Mouse (Mus musculus) forebrain, embryonic 14.5 days (tissue): ENCODE measurements around the gene 4833423E24Rik. TPM values are rescaled to one million over a fixed set of nuclear protein-coding genes. Genes with fewer than 3 reads are reported as not detected.

Experiments
- ATAC-seq: fragments of 200-750 bp; cut with Nextera tagmentation; 2 replicates; pipeline ENCODE4 v1.8.0; 2017; ENCODE audit warnings: mild to moderate bottlenecking, moderate library complexity
- DNase-seq: peaks from one replicate; pipeline ENCODE4 v3.0.0-alpha.2; 2015; ENCODE audit warnings: low spot score
- H3K27ac ChIP-seq: fragments of 300-500 bp; sonication (generic); 2 replicates; pipeline ENCODE4 v1.5.1; 2014; ENCODE audit warnings: low read depth, mild to moderate bottlenecking, control low read depth, low read length, moderate library complexity
- H3K27me3 ChIP-seq: fragments of 300-500 bp; sonication (generic); replicated peaks from 2 replicates; pipeline ENCODE4 v1.6.1; 2014; ENCODE audit warnings: low read length, control low read depth, mixed read lengths; ENCODE audit not compliant: control insufficient read depth, insufficient read depth
- H3K36me3 ChIP-seq: fragments of 300-500 bp; sonication (generic); 2 replicates; pipeline ENCODE4 v1.6.1; 2014; ENCODE audit warnings: low read length, control low read depth; ENCODE audit not compliant: control insufficient read depth, insufficient read depth
- H3K4me1 ChIP-seq: fragments of 300-500 bp; sonication (generic); 2 replicates; pipeline ENCODE4 v1.6.1; 2014; ENCODE audit warnings: antibody characterized with exemption, low read length, control low read depth; ENCODE audit not compliant: control insufficient read depth, insufficient read depth
- H3K4me2 ChIP-seq: fragments of 300-500 bp; sonication (generic); 2 replicates; pipeline ENCODE4 v1.6.1; 2014; ENCODE audit warnings: mild to moderate bottlenecking, control low read depth, low read length
- H3K4me3 ChIP-seq: fragments of 300-500 bp; sonication (generic); 2 replicates; pipeline ENCODE4 v1.5.1; 2014; ENCODE audit warnings: low read depth, low read length, control low read depth
- H3K9ac ChIP-seq: fragments of 300-500 bp; sonication (generic); 2 replicates; pipeline ENCODE4 v1.6.1; 2014; ENCODE audit warnings: mild to moderate bottlenecking, low read length, control low read depth, moderate library complexity
- H3K9me3 ChIP-seq: fragments of 300-500 bp; sonication (generic); replicated peaks from 2 replicates; pipeline ENCODE4 v1.6.1; 2016; ENCODE audit warnings: low read length, control low read depth, mixed read lengths; ENCODE audit not compliant: control insufficient read depth
- WGBS: fragments of 180-500 bp; shearing (Covaris S2); extraction: QIAGEN DNeasy Blood & Tissue Kit; methylation state at CpG from one replicate; pipeline ENCODE4 v1.1.7; 2014; 5-methylcytosine and 5-hydroxymethylcytosine counted together
- polyA plus RNA-seq: library from polyadenylated mRNA; unstranded; fragments of >200 nt; fragmentation: Nextera tagmentation; extraction: Ambion mirVana; gene quantifications from 2 replicates; pipeline ENCODE4 v1.2.1, GENCODE M21; 2014

4833423E24Rik gene
- polyA plus RNA-seq, 1 experiment from 2014 or later: 0.08 TPM

DNA sequence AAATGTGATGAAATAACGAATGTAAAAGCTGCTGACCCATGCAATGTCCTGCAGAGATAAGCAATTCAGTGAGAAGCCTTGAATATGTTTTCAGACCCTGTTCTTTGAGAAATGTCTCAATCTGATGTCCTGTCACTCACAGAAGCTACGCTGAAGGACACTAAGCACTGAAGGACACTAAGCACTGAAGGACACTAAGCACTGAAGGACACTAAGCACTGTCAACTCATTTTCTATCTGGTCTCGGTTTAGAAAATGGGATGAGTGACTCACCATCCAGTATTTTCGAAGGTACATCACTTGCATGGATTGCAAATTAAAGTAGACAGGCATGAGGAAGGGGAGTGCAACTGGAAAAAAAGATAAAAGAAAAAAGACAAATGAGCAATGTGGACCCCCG lies 28.4 kb downstream of the 4833423E24Rik start:
- H3K4me3 ChIP-seq: no peak overlapping the region
- no peaks in the 10 kb centered on the region for H3K9me3 ChIP-seq
- no peaks in the 10 kb centered on the region for H3K4me1 ChIP-seq
- WGBS: 80% methylated on average over 5 of the region's 5 CpGs
- H3K27me3 ChIP-seq: no peaks in the 10 kb centered on the region
- no peak overlapping the region for H3K9ac ChIP-seq
- H3K36me3 ChIP-seq: no peaks in the 10 kb centered on the region
- DNase-seq (no peak), ATAC-seq (no peak)
- H3K27ac ChIP-seq: no peak overlapping the region
- H3K4me2 ChIP-seq: no peak overlapping the region

GRCm38 (mm10) chr2:85466801-85467325 lies 52.0 kb downstream of the 4833423E24Rik start:
- Histone ChIP-seq H3K9me3 (no peaks in the 10 kb centered on the region), H3K4me3 (no peak overlapping the region), H3K4me2 (no peak overlapping the region), H3K36me3 (no peaks in the 10 kb centered on the region), H3K9ac (no peak overlapping the region), H3K27me3 (no peaks in the 10 kb centered on the region), H3K4me1 (no peaks in the 10 kb centered on the region), H3K27ac (no peak overlapping the region)
- ATAC-seq (no peak), DNase-seq (no peak)
- 86% methylated on average over 3 of the region's 3 CpGs for whole genome bisulfite sequencing

DNA sequence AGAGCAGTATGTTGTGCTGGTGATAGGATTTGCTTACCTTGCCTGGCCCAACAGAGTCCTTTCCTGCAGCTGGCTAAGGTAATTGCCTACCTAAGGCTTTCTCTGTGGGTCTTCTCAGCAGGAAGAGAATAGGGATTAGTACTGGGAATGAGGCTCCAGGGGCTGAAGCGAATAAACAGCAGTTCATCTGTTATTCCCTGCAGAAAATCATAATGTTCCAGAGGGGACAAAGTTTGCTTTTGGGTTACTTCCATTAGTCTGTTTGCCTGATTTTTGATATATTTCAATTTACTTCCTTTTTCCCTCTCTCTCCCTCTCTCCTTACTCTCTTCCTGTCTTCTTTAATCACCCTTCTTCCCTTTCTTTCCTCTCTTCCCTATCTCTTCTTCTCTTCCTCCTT lies 75.3 kb downstream of the 4833423E24Rik start, which contains the start of gene Olfr995:
TSS of gene Olfr995 (minus strand) at position 101 of the 400 bp plus-strand sequence.
- DNase-seq (no peak), ATAC-seq (no peak)
- 0% methylated on average over 1 of the region's 1 CpGs for WGBS
- Histone ChIP-seq H3K27me3 (no peaks in the 10 kb centered on the region), H3K36me3 (no peaks in the 10 kb centered on the region), H3K4me3 (no peak within 1 kb of the TSS), H3K9me3 (no peaks in the 10 kb centered on the region), H3K4me2 (no peak within 1 kb of the TSS), H3K9ac (no peak within 1 kb of the TSS), H3K27ac (no peak within 1 kb of the TSS), H3K4me1 (no peaks in the 10 kb centered on the region)

DNA sequence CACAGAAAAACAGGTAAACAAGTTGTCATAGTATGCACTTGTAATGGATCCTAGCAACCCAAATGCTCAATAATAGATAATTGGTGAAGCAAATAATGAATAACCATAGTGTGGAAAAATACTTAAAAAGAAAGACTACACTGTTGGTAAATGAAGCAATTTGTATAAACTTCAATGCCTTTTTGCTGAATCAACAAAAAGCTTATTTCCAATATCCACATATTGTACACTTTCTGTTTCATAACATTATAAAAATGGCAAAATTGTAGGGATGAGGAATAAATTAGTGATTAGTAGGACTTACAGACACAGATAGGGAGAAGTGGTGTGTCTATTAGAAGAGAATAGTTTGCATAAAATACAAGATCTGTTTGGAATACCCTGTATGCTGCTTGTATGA lies 76.3 kb downstream of the 4833423E24Rik start:
- DNase-seq: no peak
- no peak overlapping the region for H3K27ac ChIP-seq
- H3K9me3 ChIP-seq: no peaks in the 10 kb centered on the region
- H3K4me1 ChIP-seq: no peaks in the 10 kb centered on the region
- H3K4me2 ChIP-seq: no peak overlapping the region
- no peaks in the 10 kb centered on the region for H3K36me3 ChIP-seq
- no peak for ATAC-seq
- no peak overlapping the region for H3K4me3 ChIP-seq
- H3K9ac ChIP-seq: no peak overlapping the region
- no peaks in the 10 kb centered on the region for H3K27me3 ChIP-seq

- H3K4me3 ChIP-seq: no peak within 1 kb of the TSS
- no peaks in the 10 kb centered on the region for H3K9me3 ChIP-seq
- 97% methylated on average over 3 of the region's 3 CpGs for WGBS
- no peaks in the 10 kb centered on the region for H3K27me3 ChIP-seq
- no peaks in the 10 kb centered on the region for H3K36me3 ChIP-seq
- no peak within 1 kb of the TSS for H3K4me2 ChIP-seq
- no peak within 1 kb of the TSS for H3K27ac ChIP-seq
- ATAC-seq (no peak), DNase-seq (no peak)
- no peaks in the 10 kb centered on the region for H3K4me1 ChIP-seq
- H3K9ac ChIP-seq: no peak within 1 kb of the TSS
These were observed 82.5 kb downstream of the 4833423E24Rik start, which contains the start of gene Olfr994 for GRCm38 (mm10) chr2:85436351-85436750. Gene Olfr994 (minus strand): TSS chr2:85436451.

Other genes with a start within 250 kb of the 4833423E24Rik start
- gene Olfr987, start 179.7 kb downstream of the 4833423E24Rik start, polyA plus RNA-seq: not detected in 2 replicates
- not detected in 2 replicates for gene Olfr988, start 155.8 kb downstream of the 4833423E24Rik start, polyA plus RNA-seq
- gene Olfr992, start 109.6 kb downstream of the 4833423E24Rik start, polyA plus RNA-seq: not detected in 2 replicates
- gene Olfr993, start 104.1 kb downstream of the 4833423E24Rik start, polyA plus RNA-seq: not detected in 2 replicates
- not detected in 2 replicates for gene Olfr994, start 82.6 kb downstream of the 4833423E24Rik start, polyA plus RNA-seq
- not detected in 2 replicates for gene Olfr995, start 75.4 kb downstream of the 4833423E24Rik start, polyA plus RNA-seq
- gene Olfr996, start 60.2 kb upstream of the 4833423E24Rik start, polyA plus RNA-seq: not detected in 2 replicates
- gene Olfr998, start 69.9 kb upstream of the 4833423E24Rik start, polyA plus RNA-seq: not detected in 2 replicates
- gene Olfr1000, start 92.9 kb upstream of the 4833423E24Rik start, polyA plus RNA-seq: not detected in 2 replicates
- not detected in 2 replicates for gene Olfr1002, start 131.7 kb upstream of the 4833423E24Rik start, polyA plus RNA-seq
- not detected in 2 replicates for gene Olfr154, start 145.4 kb upstream of the 4833423E24Rik start, polyA plus RNA-seq
- not detected in 2 replicates for gene Olfr1006, start 159.7 kb upstream of the 4833423E24Rik start, polyA plus RNA-seq
- not detected in 2 replicates for gene Olfr1008, start 170.4 kb upstream of the 4833423E24Rik start, polyA plus RNA-seq
- not detected in 2 replicates for gene Olfr1009, start 196.4 kb upstream of the 4833423E24Rik start, polyA plus RNA-seq
- not detected in 2 replicates for gene Olfr1012, start 243.7 kb upstream of the 4833423E24Rik start, polyA plus RNA-seq
- gene Olfr1013, start 248.1 kb upstream of the 4833423E24Rik start, polyA plus RNA-seq: not detected in 2 replicates